Mouse (Mus musculus): Measurements from ENCODE around the gene Tmem33.

Tmem33 gene

DNA sequence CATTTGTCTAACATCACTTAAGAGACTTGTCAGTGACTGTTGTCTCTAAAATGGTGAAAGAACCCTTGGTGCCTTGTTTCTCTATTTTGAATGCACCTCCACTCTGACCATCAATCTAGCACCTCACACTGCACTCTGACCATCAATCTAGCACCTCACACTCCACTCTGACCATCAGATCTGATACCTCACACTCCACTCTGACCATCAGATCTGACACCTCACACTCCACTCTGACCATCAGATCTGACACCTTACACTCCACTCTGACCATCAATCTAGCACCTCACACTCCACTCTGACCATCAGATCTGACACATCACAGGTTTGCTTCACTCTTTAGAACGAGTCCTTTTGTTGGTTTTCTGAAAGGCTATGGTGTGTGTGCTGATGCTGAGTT, 63.7 kb downstream of the Tmem33 start:
- no peak for DNase-seq (ENCODE audit: low spot score)

DNA sequence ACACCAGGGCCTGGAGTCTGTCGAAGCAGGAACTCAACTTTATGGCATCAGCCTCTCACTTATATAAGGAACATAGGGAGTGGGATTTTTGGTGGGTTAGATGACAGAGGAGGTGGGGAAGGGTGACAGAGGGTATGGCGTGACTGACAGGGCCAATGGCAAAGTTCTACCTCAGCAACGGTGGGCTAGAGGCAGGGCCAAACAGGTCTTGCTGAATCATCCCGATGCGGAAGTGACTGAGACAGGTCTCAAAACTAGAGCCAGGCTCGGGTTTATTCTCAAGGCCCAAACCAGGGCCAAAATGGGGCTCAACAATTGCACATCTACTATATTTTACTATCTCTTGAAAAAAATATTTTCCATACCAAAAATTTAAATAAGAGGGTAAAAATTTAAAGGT, 80.4 kb downstream of the Tmem33 start:
- DNase-seq (ENCODE audit: low spot score) = no peak

All from spleen, adult 12 weeks (tissue).